Mouse (Mus musculus) lung, postnatal 10 days (tissue): ENCODE measurements around the gene Slc25a33.

Source experiments
- DNase-seq: peaks from one replicate; pipeline ENCODE4 v3.0.0; 2021

Slc25a33 gene

GRCm38 (mm10) chr4:149774094-149774470, at the start of gene Slc25a33:
Gene Slc25a33, minus strand, starts transcription at chr4:149774277.
- DNase-seq = peak; percentile 97

- no peak for DNase-seq
Measured at GRCm38 (mm10) chr4:149822586-149823196, 48.6 kb upstream of the Slc25a33 start.

DNA sequence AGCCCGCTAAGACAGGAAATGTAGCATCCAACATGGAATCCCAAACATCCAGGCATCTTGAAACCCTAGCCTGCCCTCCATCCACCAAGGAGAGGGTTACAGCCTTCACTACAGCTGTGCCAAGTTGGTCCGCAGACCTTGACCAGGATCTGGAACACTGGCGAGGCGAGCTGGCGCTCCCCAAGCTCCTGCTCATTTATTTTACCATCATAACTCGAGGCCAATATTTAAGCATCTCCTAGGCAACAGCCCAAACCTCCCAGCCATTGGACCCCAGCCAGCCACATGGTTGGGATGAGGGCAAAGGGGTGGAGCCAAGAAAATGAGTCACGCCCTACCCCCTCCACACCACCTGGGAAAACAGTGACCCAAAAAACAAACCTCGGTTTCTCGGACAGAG, 48.0 kb upstream of the Slc25a33 start:
- DNase-seq = peak; percentile 74

DNA sequence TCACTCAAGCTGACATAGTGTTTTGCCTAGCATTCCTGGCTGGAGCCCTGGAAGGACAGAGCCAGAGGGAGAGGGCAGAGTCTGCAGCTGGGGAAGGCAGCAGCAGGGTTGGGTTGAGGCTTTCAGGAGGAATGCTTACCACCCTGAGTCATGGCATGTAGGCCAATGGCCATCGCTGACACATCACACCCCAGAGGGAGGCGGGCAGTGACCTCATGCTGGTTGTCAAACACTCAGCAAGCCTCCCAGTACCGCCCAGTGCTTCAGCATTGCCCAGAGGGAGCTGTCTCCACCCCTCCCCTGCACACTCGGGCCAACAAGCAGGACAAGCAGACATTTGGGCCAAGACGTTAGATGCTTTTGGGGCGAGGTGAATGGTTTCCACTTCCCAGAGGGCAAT, 46.5 kb upstream of the Slc25a33 start:
- peak; percentile 93 for DNase-seq

DNA sequence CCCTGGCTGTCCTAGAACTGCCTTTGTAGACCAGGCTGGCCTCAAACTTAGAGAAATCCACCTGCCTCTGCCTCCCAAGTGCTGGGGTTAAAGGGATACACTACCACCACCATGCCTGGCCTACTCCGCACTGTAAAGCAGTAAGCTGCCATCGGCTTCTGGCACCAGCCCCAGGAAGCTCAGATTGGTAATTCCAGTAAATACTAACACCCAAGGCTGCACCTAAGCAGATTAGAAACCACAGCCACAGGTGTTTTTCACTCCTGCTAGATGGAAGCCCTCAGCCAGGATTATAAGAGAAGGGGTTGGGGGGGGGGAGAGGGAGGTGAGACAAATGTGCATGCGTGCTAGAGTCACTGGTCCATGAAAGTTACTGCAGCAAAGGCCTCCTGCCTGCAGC, 45.1 kb upstream of the Slc25a33 start:
- no peak for DNase-seq

DNA sequence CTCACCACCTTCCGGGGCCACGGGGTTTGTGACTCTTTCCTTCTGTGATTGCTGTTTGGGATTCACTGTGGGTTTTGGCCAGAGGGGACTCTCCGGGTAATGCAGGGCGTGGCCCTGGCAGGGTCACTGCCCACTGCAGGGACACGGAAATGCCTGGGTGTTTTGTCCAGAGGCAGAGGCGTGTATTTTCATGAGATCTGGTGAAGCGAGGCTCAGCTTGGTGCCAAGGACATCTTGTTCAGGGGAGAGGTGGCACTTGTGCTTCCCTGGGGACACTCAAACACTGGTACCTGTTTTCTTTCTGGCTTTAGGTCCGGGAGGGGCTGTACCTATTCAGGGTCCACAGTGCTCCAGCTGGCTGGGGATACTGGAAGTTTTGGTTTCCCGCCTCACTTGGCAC, 42.5 kb upstream of the Slc25a33 start:
- DNase-seq = no peak

GRCm38 (mm10) chr4:149815586-149815985, 41.5 kb upstream of the Slc25a33 start:
- DNase-seq = no peak

DNA sequence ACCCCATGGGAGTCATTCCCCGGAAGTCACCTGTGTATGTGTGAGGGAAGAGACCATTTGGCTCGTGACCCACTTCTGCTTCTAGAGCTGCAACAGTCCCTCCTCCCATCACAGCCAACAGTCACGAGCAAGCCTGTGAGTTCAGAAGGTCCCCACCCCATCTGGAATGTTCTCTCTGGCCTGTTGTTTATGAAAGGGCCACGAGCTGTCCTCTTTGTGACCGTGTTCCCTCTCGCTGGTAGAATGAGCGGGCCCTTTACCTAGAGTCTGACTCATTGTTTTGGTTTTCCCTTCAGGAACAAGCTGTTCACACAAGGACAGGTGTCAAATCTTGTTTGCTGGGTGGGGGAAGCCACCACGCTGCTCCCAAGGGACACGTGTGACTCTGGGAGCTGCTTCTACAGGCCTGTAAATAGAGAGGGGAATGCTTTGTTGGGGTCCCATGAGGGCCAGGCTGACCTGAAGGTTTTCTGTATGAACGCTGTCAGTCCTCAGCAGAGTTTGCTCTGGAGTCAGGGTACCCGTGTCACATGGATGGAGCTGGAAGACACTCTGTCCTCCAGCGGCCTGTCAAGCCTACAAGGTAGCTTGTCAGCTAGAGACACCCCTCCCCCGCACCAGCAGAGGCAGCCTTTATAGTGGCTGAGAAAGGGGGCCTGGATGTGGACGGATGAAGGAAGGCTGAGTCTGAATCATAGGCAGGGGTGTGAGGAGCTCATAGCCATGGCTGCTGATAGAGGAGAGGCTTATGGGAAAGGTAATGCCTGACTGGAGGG, 39.5 kb upstream of the Slc25a33 start:
- DNase-seq = no peak

GRCm38 (mm10) chr4:149810372-149810771, 36.3 kb upstream of the Slc25a33 start:
- DNase-seq = peak; percentile 41

DNA sequence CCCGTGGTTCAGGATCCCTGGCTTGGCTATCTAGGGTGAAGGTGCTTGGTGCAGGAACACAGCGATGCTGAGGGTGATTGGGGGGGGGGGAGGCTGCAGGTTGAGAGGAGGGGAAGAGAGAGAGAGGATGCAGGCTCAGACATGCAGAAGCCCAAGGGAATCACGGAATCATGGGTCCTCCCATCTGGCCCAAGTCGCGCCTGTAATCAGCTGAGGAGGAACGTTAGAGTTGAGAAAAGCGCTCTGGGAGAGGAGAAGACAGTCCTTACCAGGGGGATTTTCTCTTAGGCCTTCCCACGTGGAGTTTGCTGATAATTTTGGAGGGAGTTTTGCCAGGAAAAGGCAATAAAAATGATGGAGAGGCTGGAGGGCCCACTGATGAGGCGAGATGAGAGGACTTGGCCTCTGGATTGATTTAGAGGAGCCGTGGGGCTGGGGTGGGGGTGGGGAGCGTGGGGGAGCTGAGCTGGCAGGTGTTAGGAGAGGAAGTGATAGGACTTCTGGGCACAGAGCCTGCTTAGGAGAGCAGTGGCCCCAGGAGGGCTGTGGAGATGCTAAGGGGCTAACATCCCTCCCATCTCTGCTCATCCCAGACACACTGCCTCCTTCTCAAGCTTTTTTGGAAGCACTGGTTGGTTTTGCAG, 34.6 kb upstream of the Slc25a33 start:
- no peak for DNase-seq

- no peak for DNase-seq
Measured at GRCm38 (mm10) chr4:149808060-149808567, 34.0 kb upstream of the Slc25a33 start.

- peak; percentile 94 for DNase-seq
Measured at GRCm38 (mm10) chr4:149806699-149807381, 32.8 kb upstream of the Slc25a33 start.

DNA sequence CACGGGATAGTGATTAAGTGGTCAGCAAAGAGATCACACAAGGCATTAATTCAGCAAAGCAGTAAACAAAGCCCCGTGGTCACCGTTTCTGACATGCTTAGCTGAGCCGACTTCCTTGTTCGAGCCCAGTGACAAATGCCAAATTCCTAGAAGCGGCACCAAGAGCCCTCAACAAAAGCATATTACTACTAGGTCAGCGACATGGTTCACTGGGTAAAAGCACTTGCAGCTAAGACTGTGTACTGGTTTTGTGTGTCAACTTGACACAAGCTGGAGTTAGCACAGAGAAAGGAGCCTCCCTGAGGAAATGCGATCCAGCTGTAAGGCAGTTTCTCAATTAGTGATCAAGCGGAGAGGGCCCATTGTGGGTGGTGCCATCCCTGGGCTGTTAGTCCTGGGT, 28.2 kb upstream of the Slc25a33 start:
- DNase-seq = no peak

GRCm38 (mm10) chr4:149800576-149800975, 26.5 kb upstream of the Slc25a33 start:
- no peak for DNase-seq

DNA sequence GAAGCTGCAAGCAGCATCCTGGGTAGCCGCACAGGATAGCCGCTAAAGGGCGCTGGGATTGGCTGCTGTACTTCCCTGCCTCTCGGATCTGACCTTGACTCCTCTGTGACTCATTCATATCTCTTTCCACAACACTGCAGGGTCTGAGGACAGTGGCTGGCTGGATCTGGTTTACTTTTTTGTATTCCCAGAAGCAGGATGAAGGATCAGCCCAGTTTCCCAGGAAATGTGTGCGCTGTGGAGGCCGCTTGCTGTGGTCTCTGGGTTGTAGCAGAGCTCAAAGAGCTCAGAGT, 26.0 kb upstream of the Slc25a33 start:
- DNase-seq = peak; percentile 37

GRCm38 (mm10) chr4:149799346-149800171, 25.5 kb upstream of the Slc25a33 start:
- DNase-seq = no peak

DNA sequence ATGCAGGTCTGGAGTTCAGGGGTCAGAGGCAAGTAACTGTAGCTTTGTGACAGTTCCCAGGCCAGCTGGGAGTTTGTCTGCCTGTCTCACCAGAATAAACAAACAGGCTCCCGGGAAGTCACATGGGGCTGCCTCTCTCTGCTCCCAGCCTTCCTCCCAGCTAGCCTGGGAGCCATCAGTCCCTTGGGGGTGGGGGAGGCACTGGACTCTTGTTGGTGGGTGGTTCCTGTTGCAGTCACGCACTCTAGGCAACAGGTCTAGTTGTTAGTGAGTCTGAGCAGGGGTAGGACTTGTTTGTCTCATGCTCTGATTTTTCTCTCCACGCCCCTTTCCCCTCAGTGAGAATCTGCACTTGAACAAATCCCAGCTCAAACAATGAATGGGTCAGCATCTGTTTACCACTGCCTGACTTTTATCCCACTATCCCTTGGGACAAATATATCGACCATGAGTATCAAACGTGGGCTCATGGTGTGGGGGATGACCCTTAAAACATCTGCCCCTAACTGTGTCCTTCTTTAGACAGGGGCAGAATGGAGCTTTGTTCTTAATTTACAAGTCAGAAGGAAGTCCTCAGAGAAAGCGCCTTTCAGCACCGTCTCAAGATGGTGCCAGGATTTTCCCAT, 24.7 kb upstream of the Slc25a33 start:
- DNase-seq = peak; percentile 74

DNA sequence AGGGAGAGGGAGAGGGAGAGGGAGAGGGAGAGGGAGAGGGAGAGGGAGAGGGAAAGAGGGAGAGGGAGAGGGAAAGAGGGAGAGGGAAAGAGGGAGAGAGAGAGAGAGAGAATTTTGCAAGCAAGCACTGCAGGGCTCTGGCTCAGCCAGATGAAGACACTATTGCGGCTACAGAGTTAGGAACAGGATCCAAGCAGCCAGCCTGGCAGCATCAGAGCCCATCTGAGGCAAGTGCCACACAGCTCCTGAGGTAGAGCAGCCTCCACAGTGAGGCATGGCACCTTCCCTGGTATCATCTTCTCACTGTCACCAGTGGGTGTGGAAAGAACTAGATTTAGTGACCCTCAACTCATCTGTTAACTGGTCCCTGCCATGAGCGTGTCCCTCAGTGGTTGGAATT, 24.0 kb upstream of the Slc25a33 start:
- no peak for DNase-seq

GRCm38 (mm10) chr4:149797220-149797610, 23.1 kb upstream of the Slc25a33 start:
- DNase-seq = no peak

GRCm38 (mm10) chr4:149796567-149797219, 22.6 kb upstream of the Slc25a33 start:
- no peak for DNase-seq

DNA sequence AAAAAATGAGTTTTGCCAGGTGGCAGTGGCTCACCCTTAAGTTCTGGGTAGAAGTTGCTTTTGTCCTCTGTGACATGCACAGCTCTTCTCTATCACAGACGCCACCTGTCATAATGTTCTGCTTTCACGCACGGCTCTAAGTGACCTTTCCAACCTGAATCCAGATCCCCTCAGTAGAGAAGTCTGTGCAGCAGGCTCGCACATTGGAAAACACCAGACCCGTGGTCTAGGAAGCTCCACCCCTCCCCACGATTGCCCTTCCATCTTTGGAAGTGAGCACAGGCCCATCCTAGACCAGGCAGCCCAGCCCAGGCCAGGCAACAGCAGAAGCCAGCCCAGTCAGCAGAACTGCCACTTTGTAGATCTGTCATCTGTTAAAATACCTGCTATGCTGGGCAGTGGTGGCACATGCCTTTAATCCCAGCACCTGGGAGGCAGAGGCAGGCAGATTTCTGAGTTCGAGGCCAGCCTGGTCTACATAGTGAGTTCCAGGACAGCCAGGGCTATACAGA, 20.9 kb upstream of the Slc25a33 start:
- no peak for DNase-seq

GRCm38 (mm10) chr4:149794010-149794338, 19.9 kb upstream of the Slc25a33 start:
- DNase-seq = no peak
